Mouse (Mus musculus) lung, embryonic 14.5 days (tissue): Measurements from ENCODE around the gene Crtc3. TPM values are rescaled to one million over a fixed set of nuclear protein-coding genes. Genes with fewer than 3 reads are reported as not detected.

Experiments
- ATAC-seq: fragments of 200-750 bp; cut with Nextera tagmentation; 2 replicates; pipeline ENCODE4 v1.8.0; 2017; ENCODE audit warnings: mild to moderate bottlenecking, moderate TSS enrichment, moderate library complexity; ENCODE audit not compliant: insufficient read depth
- DNase-seq: peaks from one replicate; pipeline ENCODE4 v3.0.0-alpha.2; 2015
- H3K27ac ChIP-seq: fragments of 300-500 bp; sonication (generic); 2 replicates; pipeline ENCODE4 v1.5.1; 2014; ENCODE audit warnings: low read depth, mild to moderate bottlenecking, moderate library complexity
- H3K27me3 ChIP-seq: fragments of 300-500 bp; sonication (generic); 2 replicates; pipeline ENCODE4 v1.6.1; 2014; ENCODE audit warnings: low read length, control low read depth; ENCODE audit not compliant: insufficient read depth
- H3K36me3 ChIP-seq: fragments of 300-500 bp; sonication (generic); 2 replicates; pipeline ENCODE4 v1.6.1; 2014; ENCODE audit warnings: control low read depth; ENCODE audit not compliant: insufficient read depth
- H3K4me1 ChIP-seq: fragments of 300-500 bp; sonication (generic); 2 replicates; pipeline ENCODE4 v1.6.1; 2014; ENCODE audit warnings: antibody characterized with exemption, control low read depth; ENCODE audit not compliant: insufficient read depth
- H3K4me2 ChIP-seq: fragments of 300-500 bp; sonication (generic); 2 replicates; pipeline ENCODE4 v1.6.1; 2014; ENCODE audit warnings: mild to moderate bottlenecking
- H3K4me3 ChIP-seq: fragments of 300-500 bp; sonication (generic); 2 replicates; pipeline ENCODE4 v1.5.1; 2014; ENCODE audit warnings: low read depth, low read length
- H3K9ac ChIP-seq: fragments of 300-500 bp; sonication (generic); 2 replicates; pipeline ENCODE4 v1.6.1; 2014
- H3K9me3 ChIP-seq: fragments of 300-500 bp; sonication (generic); 2 replicates; pipeline ENCODE4 v1.6.1; 2016; ENCODE audit warnings: low read depth, low read length, control low read depth
- CTCF ChIP-seq: IDR thresholded peaks from 2 replicates; pipeline ENCODE4 v1.5.1; 2016; ENCODE audit warnings: antibody characterized with exemption, low read depth
- WGBS: fragments of 180-500 bp; shearing (Covaris S2); extraction: QIAGEN DNeasy Blood & Tissue Kit; methylation state at CpG from one replicate; pipeline ENCODE4 v1.1.7; 2014; 5-methylcytosine and 5-hydroxymethylcytosine counted together
- polyA plus RNA-seq: library from polyadenylated mRNA; unstranded; fragments of >200 nt; fragmentation: Nextera tagmentation; extraction: Ambion mirVana; gene quantifications from 2 replicates; pipeline ENCODE4 v1.2.1, GENCODE M21; 2014

Crtc3 gene
- polyA plus RNA-seq, 1 experiment from 2014 or later, result 27.5 TPM

DNA sequence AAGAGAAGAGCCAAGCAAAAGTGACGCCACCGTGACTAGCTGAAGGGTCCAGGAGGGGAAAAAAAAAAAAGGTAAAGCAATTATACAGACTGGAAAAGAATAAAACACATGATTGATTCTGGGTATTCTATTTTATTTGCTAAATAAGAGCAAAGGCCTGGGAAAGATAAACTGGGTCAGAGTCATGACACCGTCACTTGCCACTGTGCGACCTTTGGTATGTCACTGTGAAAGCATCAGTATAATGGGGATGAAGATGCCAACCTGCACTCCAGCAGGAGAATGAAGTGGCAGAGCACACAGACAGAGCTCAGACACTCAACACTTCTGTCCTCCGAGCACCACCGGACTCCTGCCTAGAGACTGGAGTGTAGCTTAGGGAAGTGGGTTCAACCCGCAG is 34.7 kb downstream of the Crtc3 start:
- Histone ChIP-seq H3K27me3 (no peaks in the 10 kb centered on the region), H3K4me2 (no peak overlapping the region), H3K9ac (no peak overlapping the region), H3K27ac (no peak overlapping the region), H3K9me3 (no peaks in the 10 kb centered on the region), H3K4me3 (no peak overlapping the region), H3K4me1 (peaks cover 18% of the 10 kb centered on the region), H3K36me3 (no peaks in the 10 kb centered on the region)
- ATAC-seq (no peak), DNase-seq (no peak)
- whole genome bisulfite sequencing, result 85% methylated on average over 7 of the region's 7 CpGs
- no peak for TF ChIP-seq CTCF

DNA sequence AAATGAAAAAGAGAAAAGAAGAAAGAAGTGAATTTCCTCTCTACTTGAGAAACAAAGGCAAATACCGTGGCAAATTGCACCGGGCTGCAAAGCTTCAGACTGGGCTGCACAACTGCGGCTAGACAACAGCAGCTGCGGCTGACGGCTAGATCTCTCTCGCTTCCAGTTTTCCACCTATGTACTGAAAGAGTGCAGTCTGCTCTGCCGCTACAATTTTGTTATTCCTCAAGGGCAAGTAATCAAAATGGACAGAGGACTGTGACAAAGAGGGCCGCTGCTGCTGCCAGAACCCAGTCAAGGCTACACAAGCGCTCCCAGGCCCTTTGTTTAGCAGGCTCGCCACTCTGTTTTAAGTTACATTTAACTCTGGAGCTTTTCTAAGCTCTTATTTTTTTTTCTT is 35.6 kb downstream of the Crtc3 start:
- Histone ChIP-seq H3K4me3 (no peak overlapping the region), H3K9me3 (no peaks in the 10 kb centered on the region), H3K9ac (no peak overlapping the region), H3K27me3 (no peaks in the 10 kb centered on the region), H3K36me3 (no peaks in the 10 kb centered on the region), H3K4me2 (no peak overlapping the region), H3K4me1 (peaks cover 15% of the 10 kb centered on the region), H3K27ac (peak overlapping the region; percentile 63)
- WGBS, result 67% methylated on average over 10 of the region's 10 CpGs
- peak; percentile 32 for DNase-seq
- no peak for TF ChIP-seq CTCF
- ATAC-seq, result no peak

DNA sequence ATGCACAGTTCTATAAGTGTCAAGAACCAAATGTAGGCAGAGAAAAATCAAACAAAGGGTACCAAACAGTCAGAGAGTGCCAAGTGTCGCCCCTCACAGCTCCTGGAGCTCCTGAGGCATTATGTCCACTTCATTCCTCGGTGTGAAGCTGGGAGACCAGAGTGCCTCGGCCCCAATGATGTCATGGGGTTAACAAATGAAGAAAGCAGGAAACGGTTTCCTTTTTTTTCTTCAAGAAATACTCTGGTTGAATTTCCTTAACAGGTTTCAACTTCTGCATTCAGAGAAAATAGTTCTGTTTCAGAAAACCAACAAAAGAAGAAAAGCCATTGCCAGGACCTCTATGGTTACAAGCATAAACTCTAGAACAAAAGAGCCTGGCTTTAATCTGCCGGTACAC is 36.4 kb downstream of the Crtc3 start:
- 48% methylated on average over 5 of the region's 5 CpGs for WGBS

DNA sequence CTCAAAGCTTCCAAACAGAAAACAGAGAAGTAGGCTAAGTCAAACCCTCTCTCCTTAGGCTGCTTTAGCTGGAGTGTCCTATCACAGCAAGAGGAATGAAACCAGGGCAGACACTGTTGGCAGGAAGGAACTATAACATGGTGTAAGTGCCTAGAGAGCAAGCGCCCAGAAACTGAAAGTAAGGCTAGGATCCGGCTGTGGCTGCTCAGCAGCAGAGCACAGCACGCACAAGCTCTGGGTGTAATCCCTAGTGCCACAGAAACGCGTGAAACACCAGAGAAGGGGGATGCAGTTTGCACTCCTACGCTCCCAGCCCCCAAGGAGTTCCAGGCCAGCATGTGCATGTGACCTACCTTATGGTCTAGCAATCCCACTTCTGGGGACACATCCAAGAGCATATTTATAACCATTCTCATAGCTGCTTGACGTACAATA is 41.2 kb downstream of the Crtc3 start:
- no peak for ATAC-seq
- no peak for TF ChIP-seq CTCF

More for the DNA sequence above, 36.4 kb downstream of the Crtc3 start:
- H3K9ac ChIP-seq, result no peak overlapping the region
- H3K4me1 ChIP-seq, result peaks cover 11% of the 10 kb centered on the region
- 0 out of 2 replicates have a peak overlapping the region, but pooled peaks have one; percentile 9 for H3K27ac ChIP-seq
- no peaks in the 10 kb centered on the region for H3K36me3 ChIP-seq
- H3K4me3 ChIP-seq, result no peak overlapping the region
- H3K27me3 ChIP-seq, result no peaks in the 10 kb centered on the region
- H3K4me2 ChIP-seq, result no peak overlapping the region
- no peak for ATAC-seq
- H3K9me3 ChIP-seq, result no peaks in the 10 kb centered on the region
- TF ChIP-seq CTCF, result no peak
- no peak for DNase-seq

DNA sequence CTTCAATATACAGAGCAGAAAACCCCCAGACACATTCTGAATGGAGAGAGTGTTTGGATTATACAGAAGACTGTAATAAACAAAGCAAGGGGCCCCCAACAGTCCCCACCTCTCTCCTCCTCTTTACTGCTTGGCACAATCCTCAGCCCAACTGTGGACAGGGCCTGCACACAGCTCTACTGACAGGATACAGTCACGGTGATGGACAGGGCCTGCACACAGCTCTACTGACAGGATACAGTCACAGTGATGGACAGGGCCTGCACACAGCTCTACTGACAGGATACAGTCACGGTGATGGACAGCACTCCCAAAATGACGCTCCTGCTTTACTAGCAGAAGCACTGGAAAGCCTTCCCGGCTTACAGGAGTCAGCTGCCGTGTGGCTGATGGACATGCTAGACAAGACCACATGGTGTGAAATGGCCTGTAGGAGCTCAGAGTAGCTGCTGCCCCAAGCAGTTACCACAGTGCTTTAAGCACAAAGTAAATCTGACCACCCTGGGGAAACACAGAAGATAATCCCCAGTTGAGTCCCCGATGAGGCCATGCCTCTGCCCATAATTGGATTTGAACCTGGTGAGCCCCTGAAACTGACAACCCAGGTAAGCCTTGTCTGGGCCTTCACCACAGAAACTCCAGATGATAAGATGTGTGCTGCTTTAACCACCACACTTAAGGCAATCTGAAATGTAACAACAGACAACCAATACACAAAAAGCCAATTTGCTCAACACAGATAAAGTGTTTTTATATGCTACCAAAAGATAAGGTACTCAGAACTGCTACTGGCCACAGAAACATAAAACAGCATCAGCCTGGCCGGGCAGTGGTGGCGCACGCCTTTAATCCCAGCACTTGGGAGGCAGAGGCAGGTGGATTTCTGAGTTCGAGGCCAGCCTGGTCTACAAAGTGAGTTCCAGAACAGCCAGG is 42.3 kb downstream of the Crtc3 start:
- Histone ChIP-seq H3K9ac (no peak overlapping the region), H3K4me3 (no peak overlapping the region), H3K9me3 (no peaks in the 10 kb centered on the region), H3K27me3 (no peaks in the 10 kb centered on the region), H3K36me3 (no peaks in the 10 kb centered on the region), H3K27ac (peak overlapping the region; percentile 52; the same call in 1 of the 2 replicates), H3K4me2 (no peak overlapping the region), H3K4me1 (peaks cover 9% of the 10 kb centered on the region)
- DNase-seq, result peak; percentile 53
- WGBS, result 63% methylated on average over 10 of the region's 10 CpGs
- no peak for TF ChIP-seq CTCF
- peak; percentile 73; the same call in 1 of the 2 replicates for ATAC-seq

More for the DNA sequence above, 41.2 kb downstream of the Crtc3 start:
- H3K27ac ChIP-seq, result no peak overlapping the region
- H3K36me3 ChIP-seq, result no peaks in the 10 kb centered on the region
- no peak for DNase-seq
- 0 out of 2 replicates have a peak, but pooled peaks cover 2% of the 10 kb centered on the region for H3K4me1 ChIP-seq
- H3K27me3 ChIP-seq, result no peaks in the 10 kb centered on the region
- H3K9ac ChIP-seq, result no peak overlapping the region
- no peak overlapping the region; the same call in 1 of the 2 replicates for H3K4me2 ChIP-seq
- H3K4me3 ChIP-seq, result no peak overlapping the region
- H3K9me3 ChIP-seq, result no peaks in the 10 kb centered on the region
- 76% methylated on average over 7 of the region's 7 CpGs for WGBS

DNA sequence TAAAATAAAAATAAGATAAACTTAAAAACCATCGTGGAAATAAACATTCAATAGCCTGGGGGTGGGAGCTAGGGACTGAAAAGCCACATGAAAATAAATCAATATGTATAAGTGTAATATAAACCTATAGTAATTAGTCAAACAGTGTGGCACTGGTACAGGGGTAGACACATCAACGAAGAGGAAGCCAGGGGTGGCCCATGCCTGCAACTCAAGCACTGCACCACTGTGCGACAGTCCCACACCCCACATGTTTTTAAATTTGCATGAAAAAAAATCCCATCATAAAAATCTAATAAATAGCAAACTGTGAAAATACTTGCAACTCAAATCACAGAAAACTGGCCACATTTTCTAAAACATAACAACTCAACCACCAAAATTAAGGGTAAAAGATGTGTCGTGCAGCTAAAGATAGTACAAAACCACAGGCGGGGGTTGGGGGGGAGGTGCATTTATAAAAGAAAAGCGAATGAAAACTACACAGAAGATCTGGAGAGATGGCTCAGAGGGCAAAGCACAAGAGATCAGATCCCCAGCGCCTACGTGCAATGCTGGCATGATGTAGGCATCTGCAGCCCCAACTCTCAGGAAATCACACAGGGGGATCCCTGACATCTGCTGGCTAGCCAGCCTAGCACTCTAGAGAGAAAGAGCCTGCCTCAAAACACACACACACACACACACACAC is 45.6 kb downstream of the Crtc3 start:
- Histone ChIP-seq H3K4me3 (no peak overlapping the region), H3K9me3 (no peaks in the 10 kb centered on the region), H3K4me1 (peaks cover 13% of the 10 kb centered on the region), H3K27ac (no peak overlapping the region; the same call in 1 of the 2 replicates), H3K36me3 (no peaks in the 10 kb centered on the region), H3K4me2 (no peak overlapping the region), H3K27me3 (no peaks in the 10 kb centered on the region), H3K9ac (no peak overlapping the region)
- TF ChIP-seq CTCF, result no peak
- ATAC-seq, result no peak
- WGBS, result 73% methylated on average over 8 of the region's 8 CpGs
- no peak for DNase-seq

DNA sequence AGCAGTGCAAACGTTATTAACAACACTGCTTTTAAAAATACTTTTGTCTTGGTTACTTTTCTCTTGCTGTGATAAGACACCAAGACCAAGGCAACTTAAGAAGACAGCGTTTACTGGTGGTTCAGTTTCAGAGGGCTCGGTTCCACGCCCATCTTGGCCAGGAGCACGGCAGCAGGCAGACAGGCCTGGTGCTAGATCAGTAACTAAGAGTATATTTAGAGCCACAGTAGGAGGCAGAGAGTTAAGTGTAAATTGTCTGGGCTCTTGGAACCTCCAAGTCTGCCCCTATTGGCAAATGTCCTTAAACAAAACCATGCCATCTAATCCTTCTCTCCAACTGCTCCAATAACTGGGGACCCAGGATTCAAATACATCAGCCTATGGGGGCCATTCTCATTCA is 46.1 kb downstream of the Crtc3 start:
- Histone ChIP-seq H3K4me2 (no peak overlapping the region), H3K9me3 (no peaks in the 10 kb centered on the region), H3K36me3 (no peaks in the 10 kb centered on the region), H3K27ac (no peak overlapping the region), H3K4me3 (no peak overlapping the region), H3K9ac (no peak overlapping the region), H3K27me3 (no peaks in the 10 kb centered on the region), H3K4me1 (peaks cover 13% of the 10 kb centered on the region)
- no peak for TF ChIP-seq CTCF
- 46% methylated on average over 5 of the region's 5 CpGs for WGBS
- ATAC-seq (no peak), DNase-seq (no peak)
